Mouse (Mus musculus) left cerebral cortex, postnatal 36 days (tissue): Measurements from ENCODE around the gene Abcg2. TPM values are rescaled to one million over a fixed set of nuclear protein-coding genes. Genes with fewer than 3 reads are reported as not detected.
"Not testable (repeated sequence)": the region's sequence is repeated elsewhere in the genome, so short reads cannot be mapped to it uniquely, and the experiment has no call there.

ENCODE experiments used
- DNase-seq, 2 experiments: peaks; one replicate each; pipeline ENCODE4 v3.0.0; 2021 to 2022; ENCODE audit warnings: low spot score in 2 of 2, mixed read lengths in 1 of 2
- intact Hi-C: fragments of 180-260 bp; cut with DNase I; formaldehyde crosslinking; loops from one replicate; pipeline ENCODE4 v1.15.1; 2025
- total RNA-seq, 2 experiments: library from RNA; stranded (reverse); gene quantifications; 2 replicates each; pipeline ENCODE4 v1.2.3; 2021

The Abcg2 gene
- total RNA-seq, result 10 to 100 TPM; 18.4 to 22.9 TPM

DNA sequence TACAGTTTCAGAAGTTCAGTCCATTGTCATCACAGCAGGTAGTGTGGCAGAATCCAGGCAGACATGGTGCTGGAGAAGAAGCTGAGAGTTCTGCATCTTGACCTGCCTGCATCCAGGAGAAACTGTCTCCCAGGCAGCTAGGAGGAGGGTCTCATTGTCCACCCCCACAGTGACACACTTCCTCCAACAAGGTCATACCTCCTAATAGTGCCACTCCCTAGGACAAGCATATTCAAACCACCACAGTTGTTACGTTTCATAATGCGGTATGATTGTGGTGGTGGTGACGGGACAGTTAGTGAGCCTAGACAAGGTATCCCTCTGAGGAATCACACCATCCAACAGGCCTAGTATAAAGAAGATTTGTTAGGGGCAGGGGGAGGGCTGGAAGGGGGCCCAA lies at the start of gene Abcg2:
Gene Abcg2, plus strand, starts transcription at position 301 of the 400 bp plus-strand sequence.
- DNase-seq, intact Hi-C loops: not testable (repeated sequence)

DNA sequence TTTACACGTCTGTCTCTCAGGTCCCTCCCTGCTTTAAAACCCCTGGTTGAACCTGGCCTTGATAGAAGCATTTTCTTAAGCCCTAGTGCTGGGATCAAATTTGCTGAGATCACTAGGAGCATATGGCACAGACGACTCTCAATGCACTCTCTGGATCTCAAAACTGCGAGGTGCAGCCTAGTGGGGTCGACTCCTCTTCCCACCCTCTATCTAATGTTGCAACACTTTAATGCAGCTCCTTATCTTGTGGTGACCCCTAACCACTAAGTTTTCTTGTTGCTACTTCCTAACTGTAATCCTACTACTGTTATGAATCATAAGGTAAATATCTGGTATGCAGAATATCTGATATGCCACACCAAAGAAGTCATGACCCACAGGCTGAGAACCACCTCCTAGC lies 44.1 kb upstream of the Abcg2 start:
- intact Hi-C loops, DNase-seq: not testable (repeated sequence)

DNA sequence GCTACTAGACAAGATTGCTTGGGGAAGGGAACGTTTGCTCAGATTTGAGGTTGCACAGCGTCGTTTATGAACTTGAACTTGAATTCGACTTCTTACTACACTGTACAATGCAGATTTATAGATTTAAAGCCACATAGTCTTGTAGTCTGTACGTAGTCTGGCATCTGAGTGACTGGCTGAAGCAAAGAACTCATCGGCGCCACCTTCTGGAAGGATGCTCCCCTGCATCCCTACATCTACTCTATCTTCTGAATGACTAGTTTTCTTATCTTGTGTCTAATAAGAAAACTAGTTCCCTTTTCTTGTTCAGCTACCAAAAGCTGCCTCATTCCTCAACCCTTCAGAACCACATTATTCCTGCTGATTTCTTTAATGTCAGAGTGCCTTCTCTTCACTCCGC lies 41.5 kb upstream of the Abcg2 start:
- intact Hi-C loops, DNase-seq: not testable (repeated sequence)

DNA sequence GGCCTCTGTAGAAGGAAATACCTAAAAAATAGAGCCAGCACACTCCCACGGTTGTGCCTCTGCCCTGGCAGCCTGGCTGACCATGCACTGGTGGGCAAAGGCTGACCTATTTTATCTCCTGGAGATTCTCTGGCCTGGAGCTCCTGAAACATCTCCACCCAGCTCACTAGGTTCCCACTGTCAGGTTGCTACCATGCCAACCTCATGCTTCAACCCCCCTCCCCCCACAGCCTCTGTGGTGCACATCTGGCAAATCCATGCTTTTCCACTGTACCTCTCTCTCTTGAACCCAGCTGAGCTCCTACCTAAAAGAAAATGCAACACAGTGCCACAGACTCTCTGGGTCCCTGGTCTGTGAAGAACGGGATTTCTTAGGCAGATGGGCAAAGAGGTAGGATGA lies 39.4 kb upstream of the Abcg2 start:
- intact Hi-C loops, result loop anchor here (2.0 kb wide), 1 partner anchor 228 kb away; no protein-coding TSS in a partner anchor
- DNase-seq, result not testable (repeated sequence)

DNA sequence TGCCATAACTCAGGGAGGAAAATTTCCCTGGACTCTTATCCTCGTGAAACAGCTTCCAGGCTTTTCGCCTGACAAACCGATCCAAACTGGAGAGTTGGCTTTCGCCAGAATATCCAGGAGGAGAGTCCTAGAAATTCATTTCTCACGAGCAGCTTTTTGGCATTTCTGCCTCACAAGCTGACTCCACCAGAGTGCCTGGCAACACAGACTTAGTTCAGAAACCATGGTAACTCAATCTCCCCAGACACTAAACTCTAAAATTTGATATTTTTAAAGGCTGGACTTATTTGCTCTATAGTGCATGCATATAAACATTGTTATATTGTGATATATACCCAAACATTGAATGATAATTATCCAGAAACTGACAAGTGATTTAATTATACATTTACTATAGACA lies 38.3 kb upstream of the Abcg2 start:
- DNase-seq, intact Hi-C loops: not testable (repeated sequence)

DNA sequence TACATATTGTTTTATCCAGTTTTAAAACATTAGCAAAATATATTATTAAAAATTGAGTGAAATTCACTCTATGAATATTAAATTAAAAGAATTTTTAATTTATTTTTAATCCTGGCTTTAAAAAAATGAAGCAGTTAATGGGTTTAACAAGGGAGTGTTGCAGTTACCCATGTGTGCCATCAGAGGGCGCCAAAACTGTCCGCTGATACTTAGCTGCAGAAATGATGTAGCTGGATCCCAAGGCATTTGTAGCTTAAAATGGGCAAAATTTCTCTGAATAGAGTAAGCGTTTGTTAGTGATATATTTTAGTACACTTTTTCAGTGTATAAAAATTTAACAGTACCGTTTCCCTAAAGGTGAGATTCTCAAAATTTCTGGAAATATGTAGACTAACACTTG lies 37.5 kb upstream of the Abcg2 start:
- DNase-seq, result peak; percentile 26 to 46

DNA sequence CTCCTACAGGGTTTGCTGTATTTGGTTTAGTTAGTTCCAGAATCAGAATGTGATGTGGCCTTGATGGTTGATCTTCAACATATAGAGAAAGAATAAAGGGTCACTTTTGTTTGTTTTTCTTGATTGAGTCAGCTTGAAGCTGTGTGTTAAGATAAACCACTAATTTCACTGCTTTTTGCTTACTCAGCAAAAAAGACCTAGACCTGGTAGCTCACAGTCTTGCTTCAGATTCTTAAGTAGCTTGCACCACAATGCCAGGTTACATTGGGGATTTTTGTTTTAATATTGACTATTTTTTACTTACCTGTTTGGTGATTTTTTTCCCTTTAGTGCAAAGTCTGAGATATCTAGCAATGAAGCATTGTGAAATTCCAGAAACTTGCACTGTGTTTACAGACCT lies 30.5 kb upstream of the Abcg2 start:
- intact Hi-C loops, DNase-seq: not testable (repeated sequence)

More for the DNA sequence above, 37.5 kb upstream of the Abcg2 start:
- intact Hi-C loops, result no loop called here

DNA sequence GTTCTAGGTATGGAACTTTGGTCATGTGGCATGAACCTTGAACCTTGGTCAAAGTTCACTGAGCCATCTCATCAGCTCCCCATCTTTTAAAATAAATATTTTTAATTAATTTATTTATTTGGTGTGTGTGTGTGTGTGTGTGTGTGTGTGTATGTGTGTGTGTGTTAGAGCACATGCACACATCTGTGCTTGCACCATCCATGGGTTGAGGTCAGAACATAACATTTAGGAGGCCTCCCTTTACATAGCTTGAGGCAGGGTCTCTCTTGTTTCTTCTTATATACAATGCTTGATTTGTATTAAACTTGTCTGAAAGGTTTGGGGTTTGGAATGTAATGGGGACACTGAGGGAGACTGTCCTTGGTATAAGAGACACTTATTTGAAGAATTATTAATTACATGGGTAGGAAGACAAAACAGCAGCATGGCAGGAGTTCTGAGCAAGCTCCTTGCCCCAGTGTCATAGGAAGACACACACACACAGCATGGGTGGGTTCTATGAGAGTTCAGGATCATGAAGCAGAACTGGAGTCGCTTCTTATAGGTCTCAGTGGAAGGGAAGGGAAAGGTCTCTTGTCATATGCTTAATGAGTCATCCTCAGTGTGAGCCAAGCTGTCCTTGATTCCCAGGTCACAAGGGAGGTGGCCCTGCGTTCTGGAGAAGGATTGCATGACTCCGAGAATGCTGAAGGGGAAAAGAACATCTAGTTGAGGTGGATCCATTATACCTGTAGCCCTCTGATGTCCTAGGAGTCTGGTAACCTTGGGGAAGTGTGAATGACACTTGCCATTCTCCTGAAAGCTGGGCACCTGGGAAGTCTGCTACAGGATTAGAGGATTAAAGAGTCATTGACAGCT lies 9.9 kb downstream of the Abcg2 start:
- DNase-seq, intact Hi-C loops: not testable (repeated sequence)

DNA sequence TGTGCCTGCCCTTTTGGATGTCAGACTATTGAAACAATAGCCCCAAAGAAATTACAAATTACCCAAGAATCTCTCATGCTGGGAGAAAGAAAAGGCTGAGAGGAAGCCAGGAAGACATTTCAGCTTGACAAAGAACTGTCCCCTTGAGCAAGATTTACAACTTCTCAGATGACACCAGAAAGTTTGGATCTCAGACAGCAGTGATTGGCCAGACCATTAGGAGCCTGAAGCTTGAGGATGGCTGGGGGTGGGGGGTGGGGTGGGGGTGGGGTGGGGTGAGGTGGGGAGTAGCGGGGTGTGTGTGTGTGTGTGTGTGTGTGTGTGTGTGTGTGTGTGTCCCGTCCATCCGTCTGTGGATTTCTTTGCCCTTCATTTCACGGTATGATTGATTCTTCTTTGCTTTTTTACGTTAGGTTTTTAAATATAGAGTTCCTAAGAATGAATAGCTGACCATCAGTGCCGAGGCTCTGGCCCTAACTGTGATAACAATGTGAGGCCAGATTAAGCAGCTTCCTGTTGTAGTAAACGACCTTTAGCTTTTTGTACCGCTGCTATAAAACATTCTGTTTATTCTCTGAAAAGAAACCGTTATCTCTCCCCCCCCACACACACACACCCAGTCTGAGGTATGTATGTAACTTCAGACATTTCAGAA lies 11.4 kb downstream of the Abcg2 start:
- DNase-seq, intact Hi-C loops: not testable (repeated sequence)

DNA sequence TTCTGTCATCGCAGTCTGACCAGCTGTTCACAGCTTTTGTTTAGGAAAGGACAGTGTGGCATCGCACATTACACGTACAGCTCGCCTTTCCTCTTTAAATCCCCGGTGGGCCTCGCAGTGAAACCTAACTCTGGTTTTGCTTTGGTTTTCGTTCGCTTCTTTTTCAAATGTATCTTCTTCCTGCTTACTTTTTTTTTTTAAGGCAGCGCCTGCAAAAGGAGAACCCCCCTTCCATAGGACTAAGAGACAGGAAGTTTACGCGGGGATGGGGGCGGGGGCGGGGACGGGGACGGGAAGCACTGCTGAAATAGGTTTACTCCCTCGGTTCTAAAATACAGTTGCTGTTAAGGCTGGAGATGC lies 12.0 kb downstream of the Abcg2 start:
- intact Hi-C loops, result no loop called here
- peak in 1 of 2 experiments; percentile 16 for DNase-seq

DNA sequence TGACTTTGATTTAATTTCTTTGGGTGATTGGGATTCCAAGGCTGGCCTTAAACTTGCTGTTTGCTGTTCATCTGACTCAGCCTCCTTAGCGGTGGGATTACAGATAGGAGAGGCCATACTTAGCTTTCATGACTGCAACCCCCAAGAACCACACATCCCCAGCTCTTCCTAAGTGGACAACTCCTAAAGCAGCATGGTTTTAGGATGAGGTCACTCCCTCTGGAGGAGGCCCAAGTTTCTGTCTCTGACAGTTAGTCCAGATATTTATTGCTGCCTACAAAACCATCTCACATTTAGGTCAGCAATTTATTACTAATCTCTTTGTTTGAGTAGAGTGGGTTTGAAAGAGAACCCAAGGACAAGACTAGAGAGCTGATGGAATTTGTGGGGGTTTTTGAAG lies 17.8 kb downstream of the Abcg2 start:
- not testable (repeated sequence) for DNase-seq
- intact Hi-C loops, result loop anchor here (5.0 kb wide), 1 partner anchor 575 kb away; no protein-coding TSS in a partner anchor

DNA sequence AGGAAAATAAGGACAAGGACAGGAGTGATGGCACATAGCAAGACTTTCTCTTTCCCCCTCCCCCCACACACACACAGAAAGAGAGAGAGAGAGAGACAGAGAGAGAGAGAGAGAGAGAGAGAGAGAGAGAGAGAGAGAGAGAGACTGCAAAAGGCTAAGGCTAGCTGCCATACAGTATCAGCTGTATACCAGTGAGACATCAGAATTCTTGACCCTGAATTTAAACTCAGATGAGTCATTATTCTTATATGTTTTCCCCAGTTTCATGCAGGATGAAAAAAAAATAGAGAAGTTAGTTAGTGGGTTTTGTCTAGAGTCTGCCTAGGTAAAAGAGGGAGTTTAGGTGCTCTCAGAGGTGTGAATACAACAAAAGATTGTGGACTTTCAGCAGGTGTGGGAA lies 18.7 kb downstream of the Abcg2 start:
- intact Hi-C loops, result loop anchor here (1.0 to 5.0 kb wide), 2 partner anchors 169 to 574 kb away; no protein-coding TSS in a partner anchor
- not testable (repeated sequence) for DNase-seq

DNA sequence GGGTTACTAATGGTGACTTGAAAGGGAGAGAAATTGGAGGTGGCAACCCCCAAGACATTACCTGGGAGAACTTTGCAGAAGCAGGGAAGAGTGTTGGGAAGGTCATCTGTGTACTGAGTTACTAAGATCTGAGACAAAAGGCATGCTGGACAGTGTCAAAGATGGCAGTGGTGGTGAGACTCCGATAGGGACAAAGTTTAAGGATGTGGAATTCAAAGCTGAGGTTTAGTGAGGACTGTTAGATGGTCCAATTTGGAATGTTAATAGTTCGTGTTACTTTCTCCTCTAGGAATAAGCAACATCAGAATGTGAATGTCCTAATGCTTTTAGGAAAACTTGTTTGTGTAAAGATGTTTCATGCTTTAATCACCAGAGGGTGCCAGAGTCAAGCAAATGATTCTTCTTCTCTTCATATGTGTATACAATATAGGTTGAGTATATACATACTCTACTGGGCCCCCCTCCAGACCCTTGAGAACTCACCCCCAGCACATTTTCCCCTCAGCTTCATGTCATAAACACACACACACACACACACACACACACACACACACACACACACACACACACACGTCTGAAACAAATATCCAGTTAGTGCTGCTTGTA lies 19.3 kb downstream of the Abcg2 start:
- intact Hi-C loops, result loop anchor here (1.0 to 5.0 kb wide), 2 partner anchors 169 to 574 kb away; no protein-coding TSS in a partner anchor
- DNase-seq, result not testable (repeated sequence)

DNA sequence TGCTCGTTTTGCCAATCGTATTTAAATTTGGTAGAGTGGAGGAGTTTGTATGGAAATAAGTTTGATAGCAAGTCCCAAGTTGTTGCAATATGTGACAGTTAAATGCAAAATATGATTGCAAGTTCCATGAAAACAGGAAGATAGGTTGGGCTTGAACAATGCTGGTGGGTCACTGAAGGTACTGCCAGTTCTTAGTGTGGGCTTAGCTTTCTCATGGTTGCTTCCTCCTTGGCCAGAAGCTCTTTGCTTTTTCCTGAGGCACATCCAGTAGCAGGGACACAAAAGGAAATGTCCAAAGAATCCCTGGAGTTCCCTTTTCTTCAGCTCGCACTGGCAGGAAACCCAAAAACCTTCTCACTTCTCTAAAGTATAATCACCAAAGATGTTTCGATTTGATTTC lies 22.3 kb downstream of the Abcg2 start:
- intact Hi-C loops, result no loop called here
- no peak for DNase-seq

DNA sequence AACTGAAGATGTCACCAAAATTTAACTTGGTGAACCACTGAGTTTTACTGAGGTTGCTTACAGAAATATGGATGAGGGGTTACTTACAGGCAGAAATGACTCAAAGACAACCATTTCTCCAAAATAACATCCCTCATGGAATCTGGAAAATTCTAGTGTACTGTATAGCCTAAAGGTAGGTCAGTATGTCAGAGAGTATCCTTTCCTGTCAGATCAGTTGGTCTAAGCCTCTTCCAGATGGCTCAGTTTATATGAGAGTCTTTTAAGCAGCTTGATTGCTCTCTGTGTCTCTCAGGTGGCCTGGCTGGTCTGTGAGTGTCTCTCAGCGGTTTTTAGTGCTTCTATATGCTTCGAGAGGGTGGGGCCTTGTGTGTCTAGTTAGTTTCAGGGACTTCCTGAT lies 24.1 kb downstream of the Abcg2 start:
- intact Hi-C loops, result no loop called here
- no peak for DNase-seq

DNA sequence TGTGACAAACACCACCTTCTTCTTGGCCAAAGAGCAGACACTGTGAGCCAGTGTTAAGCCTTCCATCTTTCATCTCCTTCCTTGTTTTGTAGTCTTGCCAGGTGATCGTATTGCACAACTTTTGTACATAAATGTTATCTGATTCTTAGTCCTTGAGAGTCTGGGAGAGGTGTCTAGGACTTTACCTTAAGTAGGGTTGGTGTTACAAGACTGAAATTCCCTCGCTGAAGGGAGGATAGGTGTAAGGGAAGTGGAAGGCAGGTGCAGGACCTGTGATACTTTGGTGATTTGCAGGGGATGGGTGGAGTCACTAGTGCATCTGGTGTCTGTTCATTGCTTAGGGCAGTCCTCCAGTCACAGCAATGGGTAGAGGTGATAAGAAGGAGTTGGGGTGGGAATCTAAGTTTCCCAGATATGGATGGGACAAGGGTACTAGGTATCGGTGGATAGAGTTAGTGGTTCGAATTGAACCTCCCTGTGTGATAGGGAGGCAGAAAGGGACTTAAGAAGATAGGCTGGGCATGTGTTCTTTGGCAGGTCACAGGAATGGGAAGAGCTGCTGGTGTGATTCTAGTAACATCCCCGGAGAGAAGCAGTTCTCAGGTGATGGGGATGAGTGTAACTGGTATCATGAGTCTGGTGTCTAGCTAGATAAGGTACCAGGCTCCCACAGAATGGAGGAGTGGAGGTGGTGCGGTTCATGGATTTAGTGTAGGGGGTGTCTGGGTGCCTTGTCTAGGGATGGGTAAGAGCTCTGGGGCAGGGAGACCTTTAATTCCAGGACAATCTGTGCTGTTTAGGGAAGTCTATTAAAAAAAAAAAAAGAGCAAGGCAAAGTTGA lies 25.8 kb downstream of the Abcg2 start:
- no peak for DNase-seq
- intact Hi-C loops, result no loop called here

DNA sequence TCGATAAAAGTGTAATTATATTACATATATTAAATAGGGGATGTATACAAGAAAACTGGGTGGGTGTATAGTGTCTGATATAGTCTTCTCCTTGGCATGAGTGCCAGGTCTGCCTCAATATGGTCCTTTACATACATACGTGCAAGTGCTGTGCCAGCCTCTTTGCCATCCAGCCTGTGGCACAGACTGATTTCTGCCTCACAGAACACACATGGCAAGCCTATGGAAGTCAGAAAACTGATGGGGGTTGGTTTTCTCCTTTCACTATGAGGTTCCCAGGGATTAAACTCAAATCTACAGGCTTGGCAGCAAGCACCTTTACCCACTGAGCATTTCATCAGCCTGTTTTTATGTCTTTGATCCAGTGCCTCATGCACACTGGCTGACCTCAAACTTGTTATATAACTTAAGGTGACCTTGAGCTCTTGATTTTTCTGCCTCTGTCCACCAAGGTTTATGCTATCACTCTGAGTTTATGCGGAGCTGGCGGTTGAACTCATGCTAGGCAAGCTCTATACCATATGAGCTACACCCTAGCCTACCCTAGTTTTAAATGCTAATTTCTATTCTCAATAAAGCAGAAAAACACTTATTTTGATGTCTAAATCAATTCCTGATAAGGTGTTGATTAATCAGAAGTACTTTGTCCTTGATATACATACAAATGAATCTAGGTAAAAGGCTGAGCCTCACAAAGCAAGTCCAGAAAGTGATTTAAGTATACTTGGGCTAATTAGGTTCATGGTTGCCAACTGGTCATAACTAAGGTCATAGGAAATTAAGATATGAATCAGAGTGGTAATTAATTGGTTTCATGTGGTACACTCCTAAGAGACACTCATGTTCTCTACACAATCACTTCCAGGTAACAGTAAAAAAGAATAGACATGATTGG lies 26.7 kb downstream of the Abcg2 start:
- intact Hi-C loops, result no loop called here
- DNase-seq, result no peak

DNA sequence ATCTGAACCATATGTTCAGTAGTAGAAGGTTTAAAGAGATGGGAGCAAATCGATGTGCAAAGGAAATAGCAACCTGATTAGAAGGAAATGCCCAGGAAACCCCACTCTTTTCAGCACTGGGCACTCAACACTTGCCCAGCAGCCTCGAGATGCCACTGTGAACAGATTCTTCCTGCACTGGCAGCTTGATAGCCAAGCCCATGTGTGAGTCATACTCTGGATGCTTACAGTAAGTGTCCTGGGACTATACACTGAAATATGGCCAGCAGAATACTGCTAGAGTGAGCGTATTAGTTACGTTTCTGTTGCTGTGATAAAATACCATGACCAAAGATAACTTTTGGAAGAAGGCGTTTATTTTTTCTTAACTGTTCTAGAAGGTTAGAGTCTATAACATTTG lies 39.8 kb downstream of the Abcg2 start:
- no peak for DNase-seq
- intact Hi-C loops, result no loop called here
